Mouse (Mus musculus) frontal cortex, postnatal 10 days (tissue): ENCODE data around the gene Atad3a.
A peak's percentile ranks its signal among the peaks of the same experiment; 100 is the strongest.
"Not testable (repeated sequence)": the region's sequence is repeated elsewhere in the genome, so short reads cannot be mapped to it uniquely, and the experiment has no call there.

Experiments
- DNase-seq, 2 experiments: peaks; one replicate each; pipeline ENCODE4 v3.0.0; 2022; ENCODE audit warnings: low spot score in 2 of 2, mixed read lengths in 1 of 2

Gene Atad3a

DNA sequence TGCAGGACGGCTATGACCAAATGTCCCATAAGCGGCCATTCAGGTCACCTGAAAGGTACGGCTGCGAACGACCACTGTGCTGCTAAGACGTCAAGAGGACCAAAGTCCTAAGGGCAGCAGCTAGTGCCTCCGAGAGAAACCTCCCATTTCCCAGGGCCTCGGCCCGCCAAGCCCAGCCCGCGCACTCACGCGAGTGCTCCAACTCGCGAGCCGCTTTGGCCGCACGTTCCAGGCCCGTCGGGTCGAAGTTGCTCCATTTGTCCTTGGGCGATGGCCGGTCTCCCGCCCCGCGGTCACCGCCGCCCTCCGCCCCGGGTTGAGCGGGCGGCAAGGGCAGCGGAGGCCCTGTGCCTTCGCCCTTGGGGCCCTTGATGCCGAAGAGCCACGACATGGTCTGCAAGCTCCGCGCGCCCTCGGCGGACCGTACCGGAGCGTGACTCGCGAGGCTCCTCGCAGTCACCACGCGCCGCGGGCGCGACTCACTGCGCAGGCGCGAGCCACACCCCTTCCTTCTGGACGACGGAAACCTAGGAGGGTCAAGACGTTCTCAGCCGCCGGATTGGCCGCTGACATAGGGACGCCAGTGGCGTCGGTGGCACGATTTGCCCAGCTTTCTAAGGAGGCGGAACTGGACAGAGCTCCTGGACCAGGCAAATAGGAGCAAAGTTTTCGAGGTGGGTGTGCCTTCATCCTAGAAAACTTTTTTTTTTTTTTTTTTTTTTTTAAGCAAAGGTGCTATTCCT lies at the start of gene Atad3a:
TSS of gene Atad3a (minus strand) at position 481 of the 743 bp plus-strand sequence.
- DNase-seq = peak; percentile 94 to 96

DNA sequence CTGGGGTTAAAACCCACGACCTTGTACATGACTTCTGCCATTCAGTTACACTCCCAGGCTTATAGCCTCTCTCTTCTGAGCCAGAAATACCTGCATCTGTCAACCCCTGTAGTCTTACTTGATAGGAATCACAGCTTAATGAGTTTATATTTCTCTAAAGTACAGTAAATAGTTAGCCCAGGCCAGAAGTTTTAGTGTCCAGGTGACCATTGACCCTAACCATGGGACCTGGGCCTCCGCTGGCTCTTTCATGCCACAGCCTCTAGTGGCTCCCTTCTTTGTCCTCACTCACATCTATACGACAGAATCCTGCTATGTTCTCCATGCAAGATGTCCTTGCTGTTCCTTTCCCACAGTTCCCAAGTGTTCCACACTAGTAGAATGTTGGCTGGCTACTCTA lies 46.9 kb upstream of the Atad3a start:
- no peak for DNase-seq

- DNase-seq = peak; percentile 91 to 96
Measured at GRCm38 (mm10) chr4:155803340-155804041, 42.6 kb upstream of the Atad3a start.

- no peak for DNase-seq
Measured at GRCm38 (mm10) chr4:155802741-155803339, 41.9 kb upstream of the Atad3a start, which contains the start of gene Mrpl20. TSS of gene Mrpl20 (plus strand) at chr4:155802878.

DNA sequence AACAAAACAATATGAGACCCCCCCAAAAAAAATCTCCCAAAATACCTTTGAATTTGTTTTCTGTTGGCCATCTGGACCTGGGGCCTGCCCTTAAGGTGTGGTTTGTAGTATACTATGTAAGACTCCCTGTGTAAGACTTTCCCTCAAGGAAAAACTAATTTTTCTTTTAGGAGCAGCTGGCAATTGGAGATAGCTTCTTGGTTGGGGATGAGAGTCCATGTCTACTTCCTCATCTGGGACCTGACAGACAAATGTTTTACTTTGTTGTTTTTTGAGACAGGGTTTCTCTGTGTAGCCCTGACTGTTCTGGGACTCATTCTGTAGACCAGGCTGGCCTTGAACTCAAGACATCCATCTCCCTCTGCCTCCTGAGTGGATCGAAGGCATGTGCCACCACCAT lies 41.2 kb upstream of the Atad3a start:
- no peak for DNase-seq

- DNase-seq = no peak
Measured at GRCm38 (mm10) chr4:155793730-155794129, 32.8 kb upstream of the Atad3a start.

DNA sequence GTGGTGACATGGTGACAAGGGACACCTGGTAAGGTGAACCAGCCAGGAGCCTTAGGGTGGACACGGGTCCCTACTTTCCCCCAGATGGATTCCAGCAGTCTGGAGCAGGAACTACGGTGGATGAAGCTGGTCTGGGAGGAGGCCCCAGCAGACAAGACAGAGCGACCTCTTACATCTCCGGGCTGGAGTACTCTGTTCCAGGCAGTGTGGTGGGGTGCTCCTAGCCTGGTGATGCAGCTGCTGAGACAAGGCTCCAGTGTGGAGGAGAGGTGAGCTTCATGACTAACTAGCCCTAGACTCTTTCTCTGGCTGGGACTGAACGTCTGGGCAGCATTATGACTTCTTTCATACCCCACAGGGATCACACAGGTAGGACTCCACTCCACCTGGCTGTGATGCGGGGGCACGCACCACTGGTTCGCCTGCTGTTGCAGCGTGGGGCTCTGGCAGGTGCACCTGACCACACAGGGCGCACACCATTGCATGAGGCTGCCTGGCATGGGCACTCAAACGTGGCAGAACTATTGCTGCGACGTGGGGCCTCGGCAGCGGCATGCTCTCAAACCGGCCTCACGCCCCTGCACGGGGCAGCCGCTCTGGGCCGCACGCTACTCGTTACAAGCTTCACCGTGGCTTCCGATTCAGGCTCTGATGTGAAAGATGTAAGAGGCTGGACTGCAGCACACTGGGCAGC lies 30.5 kb upstream of the Atad3a start:
- no peak for DNase-seq

GRCm38 (mm10) chr4:155790650-155791161 lies 29.8 kb upstream of the Atad3a start:
- no peak for DNase-seq

GRCm38 (mm10) chr4:155790021-155790489 lies 29.2 kb upstream of the Atad3a start, which contains the start of gene Ankrd65:
TSS of gene Ankrd65 (plus strand) at chr4:155790439.
- no peak for DNase-seq

- DNase-seq = not testable (repeated sequence)
Measured at GRCm38 (mm10) chr4:155788833-155789232, 27.9 kb upstream of the Atad3a start.

- no peak for DNase-seq
Measured at GRCm38 (mm10) chr4:155788300-155788699, 27.4 kb upstream of the Atad3a start.

DNA sequence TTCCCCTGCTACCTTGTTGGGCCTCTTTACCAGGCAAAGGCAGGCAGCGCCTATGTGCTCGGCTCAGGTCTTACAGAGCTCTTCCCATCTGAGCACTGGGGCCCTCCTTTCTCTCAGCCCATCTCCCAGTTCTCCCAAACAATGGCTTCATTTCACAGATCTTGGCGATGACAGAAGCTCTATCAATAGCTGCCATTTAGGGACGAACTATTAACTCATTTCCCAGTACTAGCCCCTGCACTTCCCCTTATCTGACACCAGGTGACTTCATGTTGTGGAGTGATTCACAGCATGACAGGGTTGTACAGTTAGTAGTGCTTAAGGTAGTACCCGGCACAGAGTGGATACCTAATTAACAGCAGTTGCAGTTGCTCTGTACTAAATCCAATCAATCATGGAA lies 24.9 kb upstream of the Atad3a start, which contains the start of gene Tmem88b:
TSS of gene Tmem88b (minus strand) at position 56 of the 400 bp plus-strand sequence.
- DNase-seq = no peak

DNA sequence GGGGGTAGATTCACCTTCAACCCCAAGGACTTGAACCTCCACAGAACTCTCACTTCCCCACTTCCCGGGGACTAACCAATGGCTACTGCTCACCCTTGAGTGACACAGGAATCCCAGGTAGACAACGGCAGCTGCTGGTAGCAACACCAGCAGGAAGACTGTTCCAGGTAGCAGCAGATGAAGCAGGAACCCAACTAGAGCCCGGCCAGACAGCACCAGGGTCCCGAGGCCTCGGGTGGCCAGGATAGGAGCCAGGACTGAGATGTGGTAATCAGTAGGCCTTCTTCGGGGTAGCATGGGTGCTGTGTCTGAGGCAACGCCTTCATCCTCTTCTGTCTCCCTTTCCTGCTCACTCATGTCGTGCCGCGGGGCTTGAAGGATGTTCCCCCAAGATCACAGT lies 24.4 kb upstream of the Atad3a start:
- no peak for DNase-seq

GRCm38 (mm10) chr4:155784081-155784701 lies 23.3 kb upstream of the Atad3a start:
- DNase-seq = peak; percentile 69 to 80

DNA sequence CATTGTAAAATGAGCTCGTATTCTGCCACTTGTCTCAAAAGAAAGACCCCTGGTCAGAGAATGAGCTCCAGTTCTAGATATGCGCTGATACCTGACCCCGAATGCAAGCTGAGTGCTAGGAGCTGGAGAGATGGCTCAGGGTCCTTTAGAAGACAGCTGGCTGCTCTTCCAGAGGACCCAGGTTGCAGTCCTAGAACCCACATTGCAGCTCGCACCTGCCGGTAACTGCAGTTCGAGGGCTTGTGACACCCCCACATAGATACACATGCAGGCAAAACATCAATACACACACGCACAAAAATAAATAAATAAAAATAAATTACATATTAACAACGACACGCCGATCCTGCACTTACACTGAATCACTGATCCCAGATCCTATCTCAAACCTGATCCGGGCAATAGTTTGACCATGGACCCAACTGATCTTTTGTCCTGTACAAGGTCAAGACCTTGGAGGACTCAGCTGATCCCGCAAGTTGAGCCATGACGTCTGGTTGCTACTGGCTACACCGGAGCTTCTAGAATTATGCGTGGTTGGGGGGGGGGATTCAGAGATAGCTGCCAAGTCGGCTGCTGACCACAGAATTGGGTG lies 22.7 kb upstream of the Atad3a start:
- no peak for DNase-seq

GRCm38 (mm10) chr4:155780895-155781294 lies 20.0 kb upstream of the Atad3a start:
- no peak for DNase-seq

GRCm38 (mm10) chr4:155779498-155779897 lies 18.6 kb upstream of the Atad3a start:
- no peak for DNase-seq

GRCm38 (mm10) chr4:155777816-155778215 lies 16.9 kb upstream of the Atad3a start:
- no peak for DNase-seq

DNA sequence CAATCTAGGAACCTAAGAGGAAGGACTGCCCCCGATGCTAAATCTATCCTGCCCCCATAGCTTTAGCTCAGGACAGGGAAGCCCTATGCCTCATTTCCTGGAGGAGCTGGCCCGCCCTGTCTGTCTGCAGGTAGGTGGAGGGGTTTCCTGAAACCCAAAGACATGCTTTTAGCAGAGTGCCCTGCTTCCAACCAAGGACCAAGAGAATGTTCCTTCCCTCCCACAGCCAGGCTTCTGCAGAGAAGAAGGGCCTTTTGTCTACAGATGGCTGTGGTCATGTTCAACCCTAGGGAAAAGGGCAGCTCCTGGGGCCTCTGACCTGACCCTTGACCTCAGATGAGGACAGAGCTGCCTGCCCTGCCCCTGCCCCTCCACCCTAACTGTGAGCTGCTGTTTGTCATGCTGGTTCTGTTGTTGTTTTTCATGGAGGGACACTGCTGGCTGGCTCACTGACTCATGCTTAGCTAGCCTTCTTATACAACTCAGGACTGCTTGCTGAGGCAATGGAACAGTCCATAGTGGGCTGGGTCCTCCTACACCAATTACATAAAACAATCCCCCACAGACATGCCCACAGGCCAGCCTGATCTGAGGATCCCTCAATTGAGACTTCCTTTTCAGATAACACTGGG lies 15.9 kb upstream of the Atad3a start:
- DNase-seq = no peak

DNA sequence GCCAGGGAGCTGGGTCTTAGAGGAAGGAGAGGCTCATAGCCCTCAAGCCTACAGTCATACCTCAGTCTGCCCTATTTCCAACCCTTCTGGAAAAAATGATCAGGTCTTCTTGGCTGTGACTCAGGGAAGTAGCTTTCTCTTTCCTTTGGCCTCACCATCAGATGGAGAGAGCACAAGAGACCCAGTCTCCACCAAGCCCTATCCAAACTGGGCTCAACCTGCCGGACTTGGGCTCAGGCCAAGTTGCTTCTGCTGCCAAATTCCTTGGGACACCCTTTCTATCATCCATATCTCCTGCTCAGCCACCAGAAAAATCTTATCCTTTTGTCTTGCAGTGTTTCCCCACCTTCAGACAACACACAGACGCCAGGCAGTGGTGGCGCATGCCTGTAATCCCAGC lies 15.0 kb upstream of the Atad3a start:
- DNase-seq = no peak
